Mouse (Mus musculus): Measurements from ENCODE around the gene Ddx31. TPM values are rescaled to one million over a fixed set of nuclear protein-coding genes. Genes with fewer than 3 reads are reported as not detected.

Gene Ddx31
- polyA plus RNA-seq (2015; fragmentation: Nextera tagmentation; extraction: Ambion mirVana): 11.9 and 12.7 TPM in 2 replicates

GRCm38 (mm10) chr2:28840222-28840951 lies at the start of gene Ddx31, which contains the start of gene Gtf3c4:
TSS of gene Ddx31 (plus strand) at chr2:28840406.
TSS of gene Gtf3c4 (minus strand) at chr2:28840360.
- H3K9me3 ChIP-seq (replicated peaks; ENCODE audit: control insufficient read depth, low read length): no peaks in the 10 kb centered on the region
- ATAC-seq (ENCODE audit: insufficient read depth, low FRiP score): peak; percentile 93
- WGBS: under 1% methylated on average over 63 of the region's 63 CpGs
- peak within 1 kb of the TSS; percentile 90 for H3K4me3 ChIP-seq (replicated peaks; ENCODE audit: low read length)
- H3K36me3 ChIP-seq (ENCODE audit: control insufficient read depth, insufficient read depth, low read length): no peaks in the 10 kb centered on the region
- H3K4me2 ChIP-seq (ENCODE audit: low read depth, low read length): peak within 1 kb of the TSS; percentile 74
- peak within 1 kb of the TSS; percentile 93 for H3K9ac ChIP-seq (ENCODE audit: low read length)
- peaks cover 18% of the 10 kb centered on the region for H3K4me1 ChIP-seq (ENCODE audit: control insufficient read depth, insufficient read depth, low read length)
- H3K27ac ChIP-seq (ENCODE audit: low read length): peak within 1 kb of the TSS; percentile 94
- no peaks in the 10 kb centered on the region for H3K27me3 ChIP-seq (ENCODE audit: control insufficient read depth, insufficient read depth, low read length)

DNA sequence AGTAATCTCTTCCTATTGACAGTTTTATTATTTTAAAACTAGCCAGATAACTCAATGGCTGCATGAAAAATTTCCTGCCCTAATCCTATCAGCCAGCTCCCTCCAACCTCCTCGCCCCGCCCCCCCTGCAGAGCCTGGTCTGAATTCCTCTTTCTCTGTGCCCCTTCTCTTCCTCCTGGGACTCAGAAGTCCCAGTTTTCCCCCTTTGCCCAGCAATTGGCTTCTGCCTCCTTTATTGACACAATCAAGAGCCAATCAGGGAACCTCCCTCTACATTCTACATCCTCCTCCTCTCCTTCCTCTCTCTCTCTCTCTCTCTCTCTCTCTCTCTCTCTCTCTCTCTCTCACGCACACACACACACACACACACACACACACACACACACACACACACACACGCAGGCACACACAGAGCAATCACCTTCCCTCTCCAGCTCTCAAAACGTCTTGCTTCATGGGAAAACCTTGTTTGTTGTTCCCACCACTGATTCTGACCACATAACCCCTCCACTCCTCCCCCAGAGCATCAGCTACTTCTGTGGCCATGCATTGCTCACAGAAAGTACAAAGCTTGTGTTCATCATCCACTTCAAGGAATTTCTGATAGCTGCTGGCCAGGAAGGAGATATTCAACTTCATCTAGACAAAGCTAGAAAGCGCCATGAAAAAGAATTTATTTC lies 47.1 kb upstream of the Ddx31 start:
- H3K4me2 ChIP-seq (ENCODE audit: low read depth, low read length): peak overlapping the region; percentile 33
- no peaks in the 10 kb centered on the region for H3K27me3 ChIP-seq (ENCODE audit: control insufficient read depth, insufficient read depth, low read length)
- H3K4me3 ChIP-seq (replicated peaks; ENCODE audit: low read length): no peak overlapping the region; the same call in 1 of the 2 replicates
- H3K36me3 ChIP-seq (ENCODE audit: control insufficient read depth, insufficient read depth, low read length): no peaks in the 10 kb centered on the region
- ATAC-seq (ENCODE audit: insufficient read depth, low FRiP score): peak; percentile 85
- 0 out of 2 replicates have a peak overlapping the region, but pooled peaks have one; percentile 27 for H3K9ac ChIP-seq (ENCODE audit: low read length)
- H3K4me1 ChIP-seq (ENCODE audit: control insufficient read depth, insufficient read depth, low read length): peaks cover 2% of the 10 kb centered on the region; the same call in 1 of the 2 replicates
- no peaks in the 10 kb centered on the region for H3K9me3 ChIP-seq (replicated peaks; ENCODE audit: control insufficient read depth, low read length)
- H3K27ac ChIP-seq (ENCODE audit: low read length): no peak overlapping the region
- 22% methylated on average over 5 of the region's 6 CpGs for WGBS

GRCm38 (mm10) chr2:28794623-28795022 lies 45.6 kb upstream of the Ddx31 start:
- Histone ChIP-seq H3K9me3 (replicated peaks; ENCODE audit: control insufficient read depth, low read length) (no peaks in the 10 kb centered on the region), H3K4me1 (ENCODE audit: control insufficient read depth, insufficient read depth, low read length) (peaks cover 6% of the 10 kb centered on the region; the same call in 1 of the 2 replicates), H3K36me3 (ENCODE audit: control insufficient read depth, insufficient read depth, low read length) (no peaks in the 10 kb centered on the region), H3K4me2 (ENCODE audit: low read depth, low read length) (no peak overlapping the region), H3K27me3 (ENCODE audit: control insufficient read depth, insufficient read depth, low read length) (no peaks in the 10 kb centered on the region), H3K4me3 (replicated peaks; ENCODE audit: low read length) (no peak overlapping the region), H3K9ac (ENCODE audit: low read length) (no peak overlapping the region), H3K27ac (ENCODE audit: low read length) (no peak overlapping the region)
- WGBS: 76% methylated on average over 5 of the region's 5 CpGs
- ATAC-seq (ENCODE audit: insufficient read depth, low FRiP score): no peak

DNA sequence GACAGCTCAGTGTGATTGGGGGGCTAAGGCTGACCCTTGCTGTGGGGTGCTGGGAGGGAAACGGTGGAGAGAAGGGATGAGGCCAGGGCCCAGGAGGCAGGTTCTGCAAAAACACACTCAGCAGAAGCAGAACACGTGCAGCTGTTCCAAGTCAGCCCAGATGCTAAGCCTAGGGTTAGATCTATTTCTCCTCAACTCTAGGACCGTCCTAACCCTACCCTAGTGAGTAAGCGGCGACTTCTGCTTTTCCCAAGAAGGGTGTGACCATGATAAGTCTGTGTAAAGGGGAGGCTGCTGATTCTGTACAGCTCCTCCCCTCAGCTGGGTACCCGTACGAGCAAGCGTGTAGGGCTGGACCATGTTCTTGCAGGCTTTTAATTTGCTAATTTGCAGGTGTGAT lies 43.9 kb upstream of the Ddx31 start:
- Histone ChIP-seq H3K9ac (ENCODE audit: low read length) (no peak overlapping the region), H3K4me1 (ENCODE audit: control insufficient read depth, insufficient read depth, low read length) (peaks cover 6% of the 10 kb centered on the region; the same call in 1 of the 2 replicates), H3K4me2 (ENCODE audit: low read depth, low read length) (no peak overlapping the region), H3K4me3 (replicated peaks; ENCODE audit: low read length) (no peak overlapping the region), H3K9me3 (replicated peaks; ENCODE audit: control insufficient read depth, low read length) (no peaks in the 10 kb centered on the region), H3K36me3 (ENCODE audit: control insufficient read depth, insufficient read depth, low read length) (no peaks in the 10 kb centered on the region), H3K27ac (ENCODE audit: low read length) (no peak overlapping the region), H3K27me3 (ENCODE audit: control insufficient read depth, insufficient read depth, low read length) (no peaks in the 10 kb centered on the region)
- no peak for ATAC-seq (ENCODE audit: insufficient read depth, low FRiP score)
- 52% methylated on average over 8 of the region's 8 CpGs for whole genome bisulfite sequencing

- H3K9ac ChIP-seq (ENCODE audit: low read length): no peak overlapping the region
These were observed 42.6 kb upstream of the Ddx31 start for GRCm38 (mm10) chr2:28797490-28798106.

GRCm38 (mm10) chr2:28798390-28798789 lies 41.8 kb upstream of the Ddx31 start:
- Histone ChIP-seq H3K4me2 (ENCODE audit: low read depth, low read length) (no peak overlapping the region), H3K27me3 (ENCODE audit: control insufficient read depth, insufficient read depth, low read length) (no peaks in the 10 kb centered on the region), H3K4me1 (ENCODE audit: control insufficient read depth, insufficient read depth, low read length) (peaks cover 3% of the 10 kb centered on the region; the same call in 1 of the 2 replicates), H3K9me3 (replicated peaks; ENCODE audit: control insufficient read depth, low read length) (no peaks in the 10 kb centered on the region), H3K9ac (ENCODE audit: low read length) (no peak overlapping the region), H3K4me3 (replicated peaks; ENCODE audit: low read length) (no peak overlapping the region), H3K36me3 (ENCODE audit: control insufficient read depth, insufficient read depth, low read length) (no peaks in the 10 kb centered on the region), H3K27ac (ENCODE audit: low read length) (no peak overlapping the region)
- 27% methylated on average over 3 of the region's 3 CpGs for WGBS
- no peak for ATAC-seq (ENCODE audit: insufficient read depth, low FRiP score)

More at GRCm38 (mm10) chr2:28797490-28798106, 42.6 kb upstream of the Ddx31 start:
- Histone ChIP-seq H3K4me1 (ENCODE audit: control insufficient read depth, insufficient read depth, low read length) (peaks cover 4% of the 10 kb centered on the region; the same call in 1 of the 2 replicates), H3K4me2 (ENCODE audit: low read depth, low read length) (no peak overlapping the region), H3K4me3 (replicated peaks; ENCODE audit: low read length) (no peak overlapping the region), H3K9me3 (replicated peaks; ENCODE audit: control insufficient read depth, low read length) (no peaks in the 10 kb centered on the region), H3K27me3 (ENCODE audit: control insufficient read depth, insufficient read depth, low read length) (no peaks in the 10 kb centered on the region), H3K27ac (ENCODE audit: low read length) (no peak overlapping the region), H3K36me3 (ENCODE audit: control insufficient read depth, insufficient read depth, low read length) (no peaks in the 10 kb centered on the region)
- ATAC-seq (ENCODE audit: insufficient read depth, low FRiP score): no peak
- WGBS: 62% methylated on average over 18 of the region's 18 CpGs

DNA sequence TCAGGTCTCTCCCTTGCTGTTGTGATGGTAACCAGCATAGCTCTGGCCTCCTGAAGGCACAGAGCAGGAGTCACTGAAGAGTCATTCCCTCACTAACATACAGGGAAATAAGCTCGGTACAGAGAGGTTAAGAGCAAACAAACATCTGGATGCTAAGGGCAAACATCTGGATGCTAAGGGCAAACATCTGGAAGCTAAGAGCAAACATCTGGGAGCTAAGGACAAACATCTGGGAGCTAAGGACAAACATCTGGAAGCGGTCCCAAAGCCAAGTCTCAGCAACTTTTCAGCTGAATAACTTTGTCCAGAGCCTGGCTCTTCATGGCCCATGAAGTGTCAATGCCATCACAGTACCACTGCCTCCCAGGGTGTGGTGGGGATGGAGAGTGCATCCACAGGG lies 40.6 kb upstream of the Ddx31 start:
- H3K4me2 ChIP-seq (ENCODE audit: low read depth, low read length): no peak overlapping the region
- H3K36me3 ChIP-seq (ENCODE audit: control insufficient read depth, insufficient read depth, low read length): no peaks in the 10 kb centered on the region
- peaks cover 3% of the 10 kb centered on the region; the same call in 1 of the 2 replicates for H3K4me1 ChIP-seq (ENCODE audit: control insufficient read depth, insufficient read depth, low read length)
- H3K27me3 ChIP-seq (ENCODE audit: control insufficient read depth, insufficient read depth, low read length): no peaks in the 10 kb centered on the region
- H3K9ac ChIP-seq (ENCODE audit: low read length): no peak overlapping the region
- WGBS: 44% methylated on average over 2 of the region's 2 CpGs
- no peak overlapping the region for H3K27ac ChIP-seq (ENCODE audit: low read length)
- no peak for ATAC-seq (ENCODE audit: insufficient read depth, low FRiP score)
- H3K9me3 ChIP-seq (replicated peaks; ENCODE audit: control insufficient read depth, low read length): no peaks in the 10 kb centered on the region
- no peak overlapping the region for H3K4me3 ChIP-seq (replicated peaks; ENCODE audit: low read length)

GRCm38 (mm10) chr2:28803406-28803805 lies 36.8 kb upstream of the Ddx31 start:
- WGBS: 90% methylated on average over 7 of the region's 7 CpGs
- no peaks in the 10 kb centered on the region for H3K27me3 ChIP-seq (ENCODE audit: control insufficient read depth, insufficient read depth, low read length)
- no peaks in the 10 kb centered on the region for H3K9me3 ChIP-seq (replicated peaks; ENCODE audit: control insufficient read depth, low read length)
- H3K4me2 ChIP-seq (ENCODE audit: low read depth, low read length): no peak overlapping the region
- H3K4me1 ChIP-seq (ENCODE audit: control insufficient read depth, insufficient read depth, low read length): peaks cover 1% of the 10 kb centered on the region; the same call in 1 of the 2 replicates
- no peak overlapping the region for H3K4me3 ChIP-seq (replicated peaks; ENCODE audit: low read length)
- no peak overlapping the region for H3K9ac ChIP-seq (ENCODE audit: low read length)
- no peak overlapping the region for H3K27ac ChIP-seq (ENCODE audit: low read length)
- no peaks in the 10 kb centered on the region for H3K36me3 ChIP-seq (ENCODE audit: control insufficient read depth, insufficient read depth, low read length)
- ATAC-seq (ENCODE audit: insufficient read depth, low FRiP score): no peak

- WGBS: 73% methylated on average over 6 of the region's 6 CpGs
- Histone ChIP-seq H3K9ac (ENCODE audit: low read length) (no peak overlapping the region), H3K4me3 (replicated peaks; ENCODE audit: low read length) (no peak overlapping the region)
These were observed 31.4 kb upstream of the Ddx31 start for GRCm38 (mm10) chr2:28808841-28809240.

More at GRCm38 (mm10) chr2:28808841-28809240, 31.4 kb upstream of the Ddx31 start:
- Histone ChIP-seq H3K4me1 (ENCODE audit: control insufficient read depth, insufficient read depth, low read length) (no peaks in the 10 kb centered on the region), H3K9me3 (replicated peaks; ENCODE audit: control insufficient read depth, low read length) (no peaks in the 10 kb centered on the region), H3K27ac (ENCODE audit: low read length) (no peak overlapping the region), H3K36me3 (ENCODE audit: control insufficient read depth, insufficient read depth, low read length) (no peaks in the 10 kb centered on the region), H3K4me2 (ENCODE audit: low read depth, low read length) (no peak overlapping the region), H3K27me3 (ENCODE audit: control insufficient read depth, insufficient read depth, low read length) (no peaks in the 10 kb centered on the region)
- no peak for ATAC-seq (ENCODE audit: insufficient read depth, low FRiP score)
